Mouse (Mus musculus): ENCODE measurements around the gene Tenm3. TPM values are rescaled to one million over a fixed set of nuclear protein-coding genes. Genes with fewer than 3 reads are reported as not detected.

The Tenm3 gene
- polyA plus RNA-seq (2012; rRNA removed), result 3.1 and 3.3 TPM in 2 replicates

- no peak for DNase-seq (ENCODE audit: low read depth)
Observed at GRCm38 (mm10) chr8:48843931-48844285, at the start of gene Tenm3. Gene Tenm3 (minus strand): TSS chr8:48843951.

GRCm38 (mm10) chr8:48890216-48890765 lies 46.5 kb upstream of the Tenm3 start:
- DNase-seq (ENCODE audit: low read depth), result no peak

GRCm38 (mm10) chr8:48884270-48884669 lies 40.5 kb upstream of the Tenm3 start:
- DNase-seq (ENCODE audit: low read depth), result no peak

GRCm38 (mm10) chr8:48880585-48880984 lies 36.8 kb upstream of the Tenm3 start:
- DNase-seq (ENCODE audit: low read depth), result no peak

- no peak for DNase-seq (ENCODE audit: low read depth)
Observed at GRCm38 (mm10) chr8:48865972-48866371, 22.2 kb upstream of the Tenm3 start.

GRCm38 (mm10) chr8:48865485-48865884 lies 21.7 kb upstream of the Tenm3 start:
- no peak for DNase-seq (ENCODE audit: low read depth)

GRCm38 (mm10) chr8:48850223-48851010 lies 6.7 kb upstream of the Tenm3 start:
- no peak for DNase-seq (ENCODE audit: low read depth)

- no peak for DNase-seq (ENCODE audit: low read depth)
Observed at GRCm38 (mm10) chr8:48849091-48849616, 5.4 kb upstream of the Tenm3 start.

GRCm38 (mm10) chr8:48844961-48845360 lies 1.2 kb upstream of the Tenm3 start:
- DNase-seq (ENCODE audit: low read depth), result no peak

- no peak for DNase-seq (ENCODE audit: low read depth)
Observed at GRCm38 (mm10) chr8:48844370-48844905, 687 bp upstream of the Tenm3 start.

GRCm38 (mm10) chr8:48842991-48843930 lies 490 bp downstream of the Tenm3 start:
- no peak for DNase-seq (ENCODE audit: low read depth)

- DNase-seq (ENCODE audit: low read depth), result no peak
Observed at GRCm38 (mm10) chr8:48842516-48842990, 1.2 kb downstream of the Tenm3 start.

- DNase-seq (ENCODE audit: low read depth), result no peak
Observed at GRCm38 (mm10) chr8:48842035-48842434, 1.7 kb downstream of the Tenm3 start.

- DNase-seq (ENCODE audit: low read depth), result no peak
Observed at GRCm38 (mm10) chr8:48835745-48836144, 8.0 kb downstream of the Tenm3 start.

GRCm38 (mm10) chr8:48827454-48827853 lies 16.3 kb downstream of the Tenm3 start:
- no peak for DNase-seq (ENCODE audit: low read depth)

- no peak for DNase-seq (ENCODE audit: low read depth)
Observed at GRCm38 (mm10) chr8:48825666-48826065, 18.1 kb downstream of the Tenm3 start.

- no peak for DNase-seq (ENCODE audit: low read depth)
Observed at GRCm38 (mm10) chr8:48822291-48822690, 21.5 kb downstream of the Tenm3 start.

GRCm38 (mm10) chr8:48819962-48820361 lies 23.8 kb downstream of the Tenm3 start:
- no peak for DNase-seq (ENCODE audit: low read depth)

- no peak for DNase-seq (ENCODE audit: low read depth)
Observed at GRCm38 (mm10) chr8:48819348-48819747, 24.4 kb downstream of the Tenm3 start.

GRCm38 (mm10) chr8:48816941-48817340 lies 26.8 kb downstream of the Tenm3 start:
- no peak for DNase-seq (ENCODE audit: low read depth)

- no peak for DNase-seq (ENCODE audit: low read depth)
Observed at GRCm38 (mm10) chr8:48812196-48812741, 31.5 kb downstream of the Tenm3 start.

Measured in gonadal fat pad, adult 2 months (tissue).